Mouse (Mus musculus): ENCODE data around the gene Dst.
"Not testable (repeated sequence)": the region's sequence is repeated elsewhere in the genome, so short reads cannot be mapped to it uniquely, and the experiment has no call there.

Dst gene

DNA sequence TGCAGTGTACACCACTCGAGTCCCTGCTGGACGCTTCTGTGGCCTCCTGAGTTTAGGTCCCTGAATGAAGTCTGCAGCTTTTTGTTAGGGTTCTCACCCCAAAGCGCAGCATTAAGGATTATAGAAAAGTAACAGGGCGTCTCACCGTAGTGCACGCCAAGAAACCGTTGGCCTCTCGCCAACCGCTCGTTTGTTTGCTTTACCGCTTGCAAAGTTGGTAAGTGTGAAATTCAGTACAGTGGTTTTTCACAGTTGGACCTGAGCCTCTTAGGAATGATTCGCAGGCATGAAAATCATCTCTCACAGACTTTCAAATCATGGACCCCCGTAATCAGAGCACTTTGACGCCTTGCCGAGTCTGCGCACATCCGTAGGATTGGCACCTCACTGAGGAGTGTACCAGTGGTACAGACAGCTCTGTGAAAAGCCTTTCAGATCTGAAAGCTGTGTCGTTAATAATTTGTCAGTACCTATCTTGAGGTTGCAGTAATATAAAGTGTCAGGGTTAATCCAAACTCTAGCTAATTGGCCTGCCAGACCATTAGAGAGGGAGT, 390.7 kb downstream of the Dst start:
- no peak for DNase-seq (ENCODE audit: low spot score)

DNA sequence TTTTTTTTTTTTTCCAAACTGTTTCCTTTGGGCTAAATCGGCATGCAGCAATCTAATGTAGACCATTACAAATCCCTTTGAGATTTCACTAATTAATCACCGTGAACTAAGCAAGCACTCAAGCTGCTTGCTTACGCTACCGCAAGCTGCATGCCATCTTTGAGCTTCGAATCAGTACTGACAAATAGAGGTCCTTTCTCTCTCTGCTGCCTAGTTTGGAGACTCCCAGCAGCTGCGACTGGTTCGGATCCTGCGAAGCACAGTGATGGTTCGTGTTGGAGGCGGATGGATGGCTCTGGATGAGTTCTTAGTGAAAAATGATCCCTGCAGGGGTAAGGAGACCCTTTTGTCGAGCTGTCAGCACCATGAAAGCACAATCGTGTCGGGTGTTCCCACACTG, 391.5 kb downstream of the Dst start:
- DNase-seq (ENCODE audit: low spot score) = no peak

DNA sequence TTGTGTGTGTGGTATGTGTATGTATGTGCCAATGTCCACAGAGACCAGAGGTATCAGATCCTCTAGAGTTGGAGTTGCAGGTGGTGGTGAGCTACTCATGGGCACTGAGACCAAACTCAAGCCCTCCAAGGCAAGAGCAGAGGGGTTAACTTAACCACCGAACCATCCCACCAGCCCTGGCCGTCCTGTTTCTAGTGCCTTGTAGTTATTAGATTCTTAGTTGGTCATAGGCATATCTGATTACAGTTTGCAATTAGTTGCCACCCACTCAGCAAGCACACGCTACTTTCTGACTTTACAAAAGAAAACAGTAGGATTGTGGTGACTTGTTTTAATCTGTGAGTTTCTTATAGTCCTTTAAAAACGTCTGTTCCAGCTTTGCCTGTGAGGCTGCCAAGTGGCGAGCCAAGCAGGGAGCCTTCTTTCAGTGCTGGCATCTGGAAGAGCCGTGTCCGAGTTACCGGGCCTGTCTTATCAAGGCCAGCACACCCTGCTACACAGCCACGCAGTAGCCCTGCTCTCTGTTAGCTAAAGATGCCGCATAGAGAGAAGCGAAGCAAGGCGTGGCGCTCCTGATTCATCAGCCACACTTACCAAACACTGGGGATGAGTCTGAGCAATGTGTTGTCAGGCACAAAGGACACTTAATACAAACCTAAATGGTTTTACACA, 392.4 kb downstream of the Dst start:
- no peak for DNase-seq (ENCODE audit: low spot score)

DNA sequence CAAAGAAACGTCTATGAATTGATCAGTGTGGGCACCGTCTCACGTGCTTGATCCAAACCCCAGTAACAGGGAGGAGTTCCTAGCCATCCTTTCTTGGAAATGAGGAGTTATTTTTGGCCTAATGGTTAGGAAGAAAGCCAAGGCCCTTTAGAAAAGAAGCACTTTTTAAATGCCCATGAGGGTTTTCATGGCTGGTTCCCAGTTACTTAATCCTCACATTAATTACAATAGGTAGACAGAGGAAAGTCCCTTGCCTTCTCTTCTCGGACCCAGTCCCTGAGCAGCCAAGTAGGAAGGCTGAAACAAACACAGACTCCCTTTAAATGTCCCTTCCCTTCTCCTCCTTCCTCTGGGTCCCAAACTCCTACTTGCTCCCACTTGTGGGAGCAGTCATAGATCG, 396.2 kb downstream of the Dst start:
- no peak for DNase-seq (ENCODE audit: low spot score)

DNA sequence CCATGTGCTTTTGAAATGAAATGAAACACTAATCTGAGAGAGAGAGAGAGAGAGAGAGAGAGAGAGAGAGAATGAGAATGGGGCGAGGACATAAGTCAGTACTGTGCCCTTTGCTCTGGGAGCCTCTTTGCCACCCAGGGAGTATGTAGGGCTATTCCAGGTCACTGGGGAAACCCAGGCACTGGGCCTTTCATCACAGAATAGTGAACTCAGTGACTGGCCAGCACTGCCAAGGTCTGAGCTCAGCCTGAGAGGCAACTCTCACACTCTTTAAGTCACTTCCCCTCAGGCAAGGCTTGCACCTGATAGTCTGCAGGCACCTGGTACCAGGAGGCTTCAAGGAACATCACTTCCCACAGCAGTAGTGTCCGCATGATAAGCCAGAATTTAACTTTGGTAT, 398.7 kb downstream of the Dst start:
- DNase-seq (ENCODE audit: low spot score) = no peak

DNA sequence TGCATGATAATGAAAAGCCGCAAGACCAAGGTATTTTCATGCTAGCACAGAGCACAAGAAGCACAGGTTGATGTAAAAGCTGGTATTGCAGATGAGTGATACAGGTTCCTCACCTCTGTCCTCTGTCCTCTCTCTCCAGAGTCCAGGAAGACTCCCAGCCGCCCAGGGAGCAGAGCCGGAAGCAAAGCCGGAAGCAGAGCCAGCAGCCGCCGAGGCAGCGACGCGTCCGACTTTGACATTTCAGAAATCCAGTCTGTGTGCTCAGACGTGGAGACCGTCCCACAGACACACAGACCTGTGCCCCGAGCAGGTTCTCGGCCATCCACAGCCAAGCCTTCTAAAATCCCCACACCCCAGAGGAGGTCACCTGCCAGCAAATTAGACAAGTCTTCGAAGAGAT, 399.2 kb downstream of the Dst start:
- no peak for DNase-seq (ENCODE audit: low spot score)

DNA sequence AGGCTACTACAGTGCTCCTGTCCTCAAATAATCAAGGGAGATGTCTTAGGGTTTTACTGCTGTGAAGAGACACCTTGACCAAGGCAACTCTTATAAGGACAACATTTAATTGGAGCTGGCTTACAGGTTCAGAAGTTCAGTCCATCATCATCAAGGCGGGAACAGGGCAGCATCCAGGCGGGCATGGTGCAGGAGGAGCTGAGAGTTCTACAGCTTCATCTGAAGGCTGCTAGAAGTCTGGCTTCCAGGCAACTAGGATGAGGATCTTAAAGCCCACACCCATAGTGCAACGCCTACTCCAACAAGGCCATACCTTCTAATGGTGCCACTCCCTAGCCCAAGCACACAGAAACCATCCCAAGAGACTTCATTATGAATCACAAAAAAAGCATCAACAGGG, 400.8 kb downstream of the Dst start:
- DNase-seq (ENCODE audit: low spot score) = not testable (repeated sequence)

DNA sequence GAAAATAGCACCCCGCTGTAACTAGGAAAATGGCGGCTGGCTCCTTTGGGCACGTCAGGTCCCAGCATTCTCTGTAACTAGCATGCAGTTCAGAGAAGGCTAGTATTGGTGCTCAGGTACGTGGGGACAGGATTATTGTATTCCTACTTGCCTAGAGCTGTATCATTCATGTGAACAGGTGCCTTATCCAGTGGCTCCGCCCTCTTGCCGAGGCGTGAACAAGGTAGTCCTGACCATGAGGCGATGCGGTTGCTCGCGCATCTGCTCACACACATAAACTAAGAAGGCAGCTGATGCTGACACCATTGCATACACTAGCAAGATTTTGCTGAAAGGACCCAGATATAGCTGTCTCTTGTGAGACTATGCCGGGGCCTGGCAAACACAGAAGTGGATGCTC, 401.4 kb downstream of the Dst start:
- DNase-seq (ENCODE audit: low spot score) = no peak

DNA sequence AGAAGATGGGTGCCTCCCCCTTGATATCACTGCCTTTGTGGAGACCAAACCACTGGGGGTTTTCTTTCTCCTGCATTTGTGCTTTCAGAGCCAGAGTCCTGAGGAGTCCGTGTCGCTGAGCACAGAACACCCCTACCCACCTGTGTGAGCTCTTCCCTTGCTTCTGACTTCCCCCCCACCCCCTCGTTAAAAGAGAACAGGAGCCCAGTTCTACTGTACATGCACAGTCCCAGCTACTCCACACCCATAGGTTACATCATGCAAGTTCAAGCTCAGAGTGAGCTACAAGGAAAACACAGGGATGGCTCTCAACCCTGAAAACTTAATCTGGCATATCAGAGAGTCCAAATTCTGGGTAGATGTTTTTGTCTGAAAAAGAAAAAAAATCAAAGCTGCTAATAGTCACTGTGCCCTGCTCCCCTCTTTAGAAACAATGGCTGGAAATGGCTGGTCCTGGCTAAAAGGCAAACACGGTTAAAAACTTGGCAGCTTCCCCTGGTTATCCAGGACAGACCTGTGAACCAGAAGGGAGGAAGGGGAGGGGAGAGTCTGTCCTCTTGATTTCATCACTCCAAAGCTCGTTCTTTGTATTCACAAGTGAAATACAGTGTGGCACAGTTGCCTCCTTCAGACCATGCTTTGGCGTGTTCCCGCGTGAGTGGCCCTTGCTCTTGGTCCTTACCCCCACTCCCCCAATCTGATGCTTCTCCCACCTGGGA, 402.7 kb downstream of the Dst start:
- DNase-seq (ENCODE audit: low spot score) = no peak

DNA sequence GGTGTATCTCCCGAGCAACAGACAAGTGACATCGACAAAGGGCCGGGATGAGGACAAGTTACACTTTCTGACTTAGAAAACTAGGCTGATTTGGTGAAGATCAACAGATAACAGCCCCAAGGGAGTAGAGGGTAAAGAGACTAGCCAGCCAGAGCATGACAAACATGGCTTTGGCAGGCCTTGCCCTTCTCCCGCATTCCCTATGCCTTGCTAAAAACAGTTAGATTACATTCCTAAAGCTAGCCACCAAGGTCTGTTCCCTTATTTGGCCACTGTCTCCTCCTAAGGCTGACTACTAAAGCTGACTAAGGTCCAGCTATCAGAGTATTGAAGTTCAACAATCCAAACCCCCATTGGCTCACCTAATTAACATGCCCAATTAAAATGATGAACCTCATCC, 404.8 kb downstream of the Dst start:
- no peak for DNase-seq (ENCODE audit: low spot score)

DNA sequence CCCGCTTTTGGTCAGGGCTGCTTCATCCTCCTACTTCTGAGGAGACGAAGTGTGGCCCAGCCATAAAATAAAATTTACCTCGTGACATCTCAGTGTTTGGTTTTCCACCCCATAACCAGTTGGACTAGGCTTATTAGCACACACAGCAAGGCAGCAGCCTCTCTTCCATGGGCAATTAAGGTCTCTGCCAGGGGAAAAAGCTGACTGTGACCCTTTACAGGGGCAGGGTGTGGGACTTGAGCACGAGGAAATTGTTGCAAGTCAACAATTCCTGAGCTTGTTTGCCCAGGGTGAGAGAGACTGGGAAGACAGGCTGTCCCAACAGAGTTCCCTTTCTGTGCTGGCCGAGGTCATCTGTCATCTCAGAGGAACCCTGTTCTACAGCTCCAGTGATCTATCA, 407.4 kb downstream of the Dst start:
- no peak for DNase-seq (ENCODE audit: low spot score)

DNA sequence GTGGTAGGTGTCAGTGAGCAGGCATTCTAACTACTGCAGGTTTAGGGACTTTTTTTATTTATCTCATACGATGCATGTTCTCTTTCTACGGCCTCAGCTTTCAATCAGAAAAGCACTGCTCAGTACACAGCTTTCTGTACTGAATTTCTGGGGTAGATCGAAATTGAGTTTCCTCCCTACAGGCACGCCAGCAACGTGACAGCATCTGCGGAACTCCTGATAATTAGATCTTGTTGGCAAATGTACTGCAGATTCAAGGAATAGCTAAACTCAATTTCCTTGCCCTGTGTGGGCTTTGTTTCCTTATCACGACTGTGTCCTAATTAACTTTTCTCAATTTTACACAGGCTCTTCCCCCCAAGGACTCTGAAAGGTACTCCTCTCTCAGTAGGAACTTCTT, 416.2 kb downstream of the Dst start:
- DNase-seq (ENCODE audit: low spot score) = no peak

DNA sequence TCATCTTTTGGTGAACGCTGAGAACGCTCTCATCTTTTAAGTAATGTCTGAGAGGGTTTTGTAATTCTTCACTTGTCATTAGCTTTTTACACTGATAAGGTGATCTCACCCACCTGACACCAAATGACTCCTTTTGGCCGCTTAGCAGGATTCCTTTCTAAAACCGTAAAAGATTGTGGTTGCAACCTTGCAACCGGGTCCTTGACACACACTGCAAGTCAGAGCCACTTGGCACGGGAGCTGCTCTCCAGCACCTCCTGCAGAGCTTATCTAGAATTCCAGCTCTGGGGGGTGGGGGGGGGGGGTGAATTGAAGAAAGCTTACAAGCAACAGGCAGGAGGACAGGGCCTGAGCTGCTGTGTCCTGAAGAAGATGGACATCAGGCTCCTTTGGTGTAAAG, 420.6 kb downstream of the Dst start:
- DNase-seq (ENCODE audit: low spot score) = no peak

DNA sequence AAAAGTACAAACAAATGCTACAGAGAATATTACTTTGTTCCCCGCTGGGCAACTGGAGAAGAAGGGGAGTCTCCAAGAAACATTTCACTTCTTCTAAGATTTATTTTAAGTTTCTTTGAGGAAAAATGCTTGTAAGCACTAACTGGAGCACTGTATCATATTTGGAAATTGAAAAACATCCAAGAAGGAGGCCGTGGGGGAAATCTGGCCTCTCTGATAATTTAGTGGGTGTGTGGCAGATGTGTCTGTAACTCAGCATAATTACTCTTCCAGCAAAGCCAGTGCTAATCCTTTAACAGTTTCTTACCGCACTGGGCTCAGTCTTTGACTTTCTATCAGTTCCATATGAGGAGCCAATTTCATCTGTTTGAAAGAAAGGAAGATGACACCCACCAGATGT, 423.7 kb downstream of the Dst start:
- peak; percentile 7 for DNase-seq (ENCODE audit: low spot score)
